Mouse (Mus musculus) gastrocnemius, postnatal 4 days (tissue): Measurements from ENCODE around the gene 2410002F23Rik. TPM values are rescaled to one million over a fixed set of nuclear protein-coding genes. Genes with fewer than 3 reads are reported as not detected.

Experiments
- total RNA-seq, 2 experiments: library from RNA; stranded (reverse); gene quantifications; 2 replicates each; pipeline ENCODE4 v1.2.3; 2021

Gene 2410002F23Rik
- total RNA-seq, 2 experiments from 2014 or later, result 47.7 to 72.0 TPM

Other genes with a start within 250 kb of the 2410002F23Rik start
- gene Klk1b26, start 234.6 kb upstream of the 2410002F23Rik start, total RNA-seq, result under 1 TPM; 0.39 to 0.62 TPM
- gene Klk1b27, start 194.4 kb upstream of the 2410002F23Rik start, total RNA-seq, result not detected
- not detected for gene Klk1b21, start 144.4 kb upstream of the 2410002F23Rik start, total RNA-seq
- not detected for gene Klk1b22, start 134.0 kb upstream of the 2410002F23Rik start, total RNA-seq
- gene Klk1b16, start 110.0 kb upstream of the 2410002F23Rik start, total RNA-seq, result not detected
- not detected for gene Klk1b24, start 58.5 kb upstream of the 2410002F23Rik start, total RNA-seq
- not detected for gene Klk1b3, start 48.5 kb upstream of the 2410002F23Rik start, total RNA-seq
- not detected for gene Klk1b4, start 39.3 kb upstream of the 2410002F23Rik start, total RNA-seq
- not detected for gene Klk1b5, start 30.8 kb upstream of the 2410002F23Rik start, total RNA-seq
- not detected for gene Klk1, start 21.4 kb upstream of the 2410002F23Rik start, total RNA-seq
- not detected for gene Gm36864, start 10.5 kb upstream of the 2410002F23Rik start, total RNA-seq
- gene 1700028J19Rik, start within 50 bp of the 2410002F23Rik start, total RNA-seq, result under 1 TPM; 0.26 to 0.32 TPM
- gene Acp4, start 10.7 kb downstream of the 2410002F23Rik start, total RNA-seq, result not detected
- gene Gm15517, start 14.7 kb downstream of the 2410002F23Rik start, total RNA-seq, result not detected
- 1 to 10 TPM; 3.9 to 4.7 TPM for gene Clec11a, start 60.2 kb downstream of the 2410002F23Rik start, total RNA-seq
- gene Shank1, start 63.5 kb downstream of the 2410002F23Rik start, total RNA-seq, result 1 to 10 TPM; 3.0 to 3.5 TPM
- under 1 TPM; 0.34 to 0.49 TPM for gene Syt3, start 137.4 kb downstream of the 2410002F23Rik start, total RNA-seq
- not detected for gene 1700008O03Rik, start 139.1 kb downstream of the 2410002F23Rik start, total RNA-seq
- 1 to 10 TPM; 4.0 to 4.2 TPM for gene Lrrc4b, start 182.3 kb downstream of the 2410002F23Rik start, total RNA-seq
- gene Aspdh, start 218.7 kb downstream of the 2410002F23Rik start, total RNA-seq, result not detected
- 10 to 100 TPM; 67.2 to 77.6 TPM for gene Josd2, start 221.3 kb downstream of the 2410002F23Rik start, total RNA-seq
- 10 to 100 TPM; 60.1 to 65.3 TPM for gene Emc10, start 249.8 kb downstream of the 2410002F23Rik start, total RNA-seq
- gene Fam71e1, start 249.9 kb downstream of the 2410002F23Rik start, total RNA-seq, result 1 to 10 TPM; 6.2 to 6.8 TPM